8 mouse cellular contexts compared by ENCODE assay signal in the genomic region with DNA sequence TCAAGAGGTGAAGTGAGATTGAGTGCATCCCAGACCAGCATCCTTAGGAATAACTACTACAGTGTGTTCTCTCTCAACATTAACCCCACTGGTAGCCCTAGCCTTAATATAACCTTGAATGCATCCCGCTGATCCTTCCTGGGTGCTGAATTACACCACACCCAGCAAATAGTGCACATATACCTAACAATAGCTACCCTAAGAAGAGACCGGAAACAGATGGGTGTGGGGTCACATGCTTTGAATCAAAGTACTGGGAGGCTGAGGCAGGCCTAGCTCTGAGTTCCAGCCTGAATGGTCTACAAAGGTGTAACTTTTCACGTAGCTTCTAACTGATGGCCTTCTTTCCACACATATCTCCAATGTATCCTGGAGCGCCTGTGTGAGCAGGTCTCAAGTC. TPM values are rescaled to one million over a fixed set of nuclear protein-coding genes. Genes with fewer than 3 reads are reported as not detected.
DNase-seq lines count a peak whose midpoint lies in the region; ATAC-seq and TF ChIP-seq lines count a peak whose summit lies in the region.

No protein-coding gene starts in this region.

- no peaks in the 10 kb centered on the region for H3K27me3 ChIP-seq in lung, postnatal 0 days (replicated peaks; ENCODE audit: insufficient read depth, low read length)
- H3K27me3 ChIP-seq in limb, embryonic 11.5 days (ENCODE audit: control insufficient read depth, insufficient read depth, low read length): no peaks in the 10 kb centered on the region
- H3K27me3 ChIP-seq in small intestine, adult 2 months (ENCODE audit: control insufficient read depth, insufficient read depth, low read length): no peaks in the 10 kb centered on the region

- 92% methylated on average over 4 of the region's 4 CpGs for WGBS in lung, postnatal 0 days
- WGBS in limb, embryonic 11.5 days: 96% methylated on average over 4 of the region's 4 CpGs
- WGBS in small intestine, adult 2 months: 47% methylated on average over 4 of the region's 4 CpGs

- no peak overlapping the region for H3K9ac ChIP-seq in lung, postnatal 0 days (replicated peaks; ENCODE audit: low read depth)
- H3K9ac ChIP-seq in limb, embryonic 11.5 days (ENCODE audit: low read length): peak overlapping the region; percentile 99; the same call in 1 of the 2 replicates

- no peak for ATAC-seq in lung, postnatal 0 days
- no peak for ATAC-seq in limb, embryonic 11.5 days (ENCODE audit: insufficient number of reproducible peaks, low FRiP score, low TSS enrichment, low read depth)
- ATAC-seq in inflammation-experienced regulatory T-cells, adult 6 months: no peak

- H3K4me3 ChIP-seq in lung, postnatal 0 days (ENCODE audit: low read depth, low read length): peak overlapping the region; percentile 64; the same call in 1 of the 2 replicates
- peak overlapping the region; percentile 66 for H3K4me3 ChIP-seq in embryonic fibroblast, embryonic 13.5 days (ENCODE audit: insufficient read depth, low read length)
- H3K4me3 ChIP-seq in limb, embryonic 11.5 days (ENCODE audit: low read depth, low read length): peak overlapping the region; percentile 65; the same call in 1 of the 2 replicates
- H3K4me3 ChIP-seq in small intestine, adult 2 months (ENCODE audit: low read depth, low read length): no peak overlapping the region

- H3K36me3 ChIP-seq in lung, postnatal 0 days (ENCODE audit: insufficient read depth, low read length): no peaks in the 10 kb centered on the region
- H3K36me3 ChIP-seq in limb, embryonic 11.5 days (ENCODE audit: control insufficient read depth, insufficient read depth, low read length): no peaks in the 10 kb centered on the region
- H3K36me3 ChIP-seq in small intestine, adult 2 months (ENCODE audit: control insufficient read depth, insufficient read depth, low read length): no peaks in the 10 kb centered on the region

- peaks cover 31% of the 10 kb centered on the region; the same call in 1 of the 2 replicates for H3K4me1 ChIP-seq in lung, postnatal 0 days (ENCODE audit: insufficient read depth, low read depth, low read length)
- H3K4me1 ChIP-seq in embryonic fibroblast, embryonic 13.5 days (ENCODE audit: control insufficient read depth, insufficient read depth, low read length): no peaks in the 10 kb centered on the region
- peaks cover 9% of the 10 kb centered on the region; the same call in 1 of the 2 replicates for H3K4me1 ChIP-seq in limb, embryonic 11.5 days (ENCODE audit: control insufficient read depth, insufficient read depth, low read length)
- peaks cover 28% of the 10 kb centered on the region; the same call in 1 of the 2 replicates for H3K4me1 ChIP-seq in small intestine, adult 2 months (ENCODE audit: control insufficient read depth, insufficient read depth, insufficient read length, low read length)

- H3K4me2 ChIP-seq in lung, postnatal 0 days (replicated peaks; ENCODE audit: low read depth, low read length): peak overlapping the region; percentile 74
- peak overlapping the region; percentile 86 for H3K4me2 ChIP-seq in limb, embryonic 11.5 days (ENCODE audit: low read depth, severe bottlenecking)

- no peak for DNase-seq in lung, postnatal 0 days (ENCODE audit: low spot score)
- DNase-seq in lung, postnatal 14 days: no peak
- DNase-seq in limb, embryonic 11.5 days (ENCODE audit: low spot score): no peak
- DNase-seq in spleen, postnatal 36 days (ENCODE audit: low spot score in 2 of 2): no peak
- DNase-seq in T-cell, adult 2 months (ENCODE audit: low spot score): no peak

- TF ChIP-seq CTCF in lung, postnatal 0 days (IDR thresholded peaks at IDR 0.05): no peak
- TF ChIP-seq CTCF in embryonic fibroblast, embryonic 13.5 days (IDR thresholded peaks at IDR 0.05; ENCODE audit: borderline replicate concordance, insufficient read depth, low read length): no peak
- TF ChIP-seq CTCF in small intestine, adult 2 months (IDR thresholded peaks at IDR 0.05; ENCODE audit: extremely low read depth, insufficient read length, insufficient replicate concordance, low read depth, low read length): no peak

- no peaks in the 10 kb centered on the region for H3K9me3 ChIP-seq in lung, postnatal 0 days (ENCODE audit: low read length)
- H3K9me3 ChIP-seq in limb, embryonic 11.5 days (ENCODE audit: control insufficient read depth, low read length): no peaks in the 10 kb centered on the region

- TF ChIP-seq EP300 in lung, postnatal 0 days (IDR thresholded peaks at IDR 0.05): no peak

- peak; percentile 36 for TF ChIP-seq POLR2A in embryonic fibroblast, embryonic 13.5 days (IDR thresholded peaks at IDR 0.05; ENCODE audit: low read depth, low read length)
- TF ChIP-seq POLR2A in small intestine, adult 2 months (IDR thresholded peaks at IDR 0.05; ENCODE audit: low read depth, low read length): no peak

- peak overlapping the region; percentile 96 for H3K27ac ChIP-seq in lung, postnatal 0 days (ENCODE audit: low read length)
- H3K27ac ChIP-seq in embryonic fibroblast, embryonic 13.5 days (ENCODE audit: insufficient read depth, low read length): no peak overlapping the region
- no peak overlapping the region for H3K27ac ChIP-seq in limb, embryonic 11.5 days (replicated peaks; ENCODE audit: low read depth, low read length)
- peak overlapping the region; percentile 97 for H3K27ac ChIP-seq in small intestine, adult 2 months (ENCODE audit: insufficient read depth, low read depth, low read length)

RNA-seq across cellular contexts. Expression of a gene that starts 37.8 kb away (rescaled TPM):
- 1,264 and 1,361 TPM in 2 replicates for polyA plus RNA-seq in lung, postnatal 0 days (2015; fragmentation: Nextera tagmentation; extraction: Ambion mirVana)
- polyA plus RNA-seq in embryonic fibroblast, embryonic 13.5 days (2011; ENCODE audit: insufficient read length, low read depth, missing spikeins): 1,524 and 1,625 TPM in 2 replicates
- polyA plus RNA-seq in limb, embryonic 11.5 days (2014; fragmentation: Nextera tagmentation; extraction: Ambion mirVana): 4,370 and 4,506 TPM in 2 replicates
- polyA plus RNA-seq in small intestine, adult 2 months (2012; rRNA removed): 212 and 749 TPM in 2 replicates
- 1,000 to 10,000 TPM; 2,583 to 3,807 (median 2,925) TPM for polyA plus RNA-seq in inflammation-experienced regulatory T-cells, adult 6 months (2017; shearing (Covaris generic))

Comparison
In these comparisons a context has a peak if more than half of its experiments do, and no peak if none do; other contexts are left out.
1. H3K27ac ChIP-seq: peak in lung, postnatal 0 days (single experiment) and small intestine, adult 2 months (single experiment); none in embryonic fibroblast, embryonic 13.5 days (single experiment) and limb, embryonic 11.5 days (single experiment).